Mouse (Mus musculus) testis, adult 2 months (tissue): ENCODE measurements around the gene Grin2b. TPM values are rescaled to one million over a fixed set of nuclear protein-coding genes. Genes with fewer than 3 reads are reported as not detected.
A peak's percentile ranks its signal among the peaks of the same experiment; 100 is the strongest.

ENCODE experiments used
- H3K27ac ChIP-seq: fragments of 200-500 bp; 2 replicates; pipeline ENCODE4 v1.5.1; 2012; ENCODE audit warnings: low read depth, low read length; ENCODE audit not compliant: control insufficient read depth, insufficient read depth
- H3K27me3 ChIP-seq: fragments of 200-500 bp; 2 replicates; pipeline ENCODE4 v1.6.1; 2012; ENCODE audit warnings: mild to moderate bottlenecking, low read length, moderate library complexity; ENCODE audit not compliant: control insufficient read depth, insufficient read depth
- H3K36me3 ChIP-seq: fragments of 200-500 bp; 2 replicates; pipeline ENCODE4 v1.6.1; 2012; ENCODE audit warnings: mild to moderate bottlenecking, low read length; ENCODE audit not compliant: control insufficient read depth, insufficient read depth
- H3K4me1 ChIP-seq: fragments of 200-500 bp; 2 replicates; pipeline ENCODE4 v1.6.1; 2012; ENCODE audit warnings: low read length; ENCODE audit not compliant: control insufficient read depth, insufficient read depth
- H3K4me3 ChIP-seq: fragments of 200-500 bp; 2 replicates; pipeline ENCODE4 v1.5.1; 2012; ENCODE audit warnings: low read depth, mild to moderate bottlenecking, low read length, moderate library complexity, mixed read lengths; ENCODE audit not compliant: control insufficient read depth
- CTCF ChIP-seq: fragments of 200-500 bp; IDR thresholded peaks from 2 replicates; pipeline ENCODE4 v1.5.1; 2012; ENCODE audit warnings: low read depth, mild to moderate bottlenecking, inconsistent platforms, low read length, moderate library complexity; ENCODE audit not compliant: control insufficient read depth, insufficient read depth, insufficient replicate concordance
- POLR2A ChIP-seq: fragments of 200-500 bp; IDR thresholded peaks from 2 replicates; pipeline ENCODE4 v1.6.1; 2012; ENCODE audit warnings: low read depth, mild to moderate bottlenecking, inconsistent platforms, low read length, moderate library complexity; ENCODE audit not compliant: control insufficient read depth
- polyA plus RNA-seq: library from polyadenylated mRNA; depleted of rRNA; stranded (reverse); fragments of >200 nt; gene quantifications from 2 replicates; pipeline ENCODE4 v1.2.3, GENCODE M21; 2012

Grin2b gene
- polyA plus RNA-seq, 1 experiment: 5.6 TPM

DNA sequence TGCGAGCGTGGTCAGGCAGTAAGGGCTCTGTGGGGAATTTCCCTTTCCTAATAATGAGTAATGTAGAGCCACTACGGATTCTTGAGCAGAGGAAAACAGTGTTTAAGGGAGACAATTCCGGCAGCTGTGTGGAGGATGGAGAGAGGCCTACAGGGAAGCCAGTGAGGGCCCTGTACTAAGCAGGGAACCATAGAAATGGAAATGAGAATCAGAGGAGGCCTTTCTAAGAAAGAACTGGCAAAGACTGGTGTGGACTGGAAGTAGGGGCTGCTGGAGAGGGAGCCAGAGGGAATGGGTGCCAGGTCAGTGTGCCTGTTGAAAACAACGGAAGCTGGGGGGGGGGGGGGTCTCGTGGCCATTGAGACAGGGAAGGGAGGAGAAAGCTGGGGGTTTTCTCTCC, 23.2 kb downstream of the Grin2b start:
- Histone ChIP-seq H3K4me1 (no peaks in the 10 kb centered on the region), H3K4me3 (no peak overlapping the region), H3K36me3 (no peaks in the 10 kb centered on the region), H3K27ac (no peak overlapping the region), H3K27me3 (no peaks in the 10 kb centered on the region)
- TF ChIP-seq POLR2A (no peak), CTCF (no peak)

DNA sequence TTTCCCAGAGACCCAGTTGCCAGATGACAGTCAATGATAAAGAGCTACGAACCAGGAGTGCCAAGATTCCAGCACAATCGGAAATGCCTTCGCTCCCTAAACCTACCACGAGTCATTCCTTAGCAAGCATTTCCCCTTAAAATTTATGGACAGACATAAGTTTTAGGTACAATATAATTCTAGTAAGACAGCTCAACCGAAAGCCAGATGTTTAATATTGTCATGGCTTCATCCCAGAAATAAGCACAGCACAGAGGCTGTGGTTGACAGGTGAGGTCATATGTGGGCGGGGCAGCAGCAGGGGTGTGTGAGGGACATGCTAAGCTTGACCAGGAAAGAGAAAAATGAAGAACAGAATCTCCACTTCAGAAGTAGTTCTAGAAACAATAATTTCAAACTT, 33.3 kb downstream of the Grin2b start:
- no peaks in the 10 kb centered on the region for H3K4me1 ChIP-seq
- no peak for TF ChIP-seq CTCF
- no peak for TF ChIP-seq POLR2A
- no peak overlapping the region for H3K4me3 ChIP-seq
- no peaks in the 10 kb centered on the region for H3K27me3 ChIP-seq
- H3K36me3 ChIP-seq: no peaks in the 10 kb centered on the region
- no peak overlapping the region for H3K27ac ChIP-seq

DNA sequence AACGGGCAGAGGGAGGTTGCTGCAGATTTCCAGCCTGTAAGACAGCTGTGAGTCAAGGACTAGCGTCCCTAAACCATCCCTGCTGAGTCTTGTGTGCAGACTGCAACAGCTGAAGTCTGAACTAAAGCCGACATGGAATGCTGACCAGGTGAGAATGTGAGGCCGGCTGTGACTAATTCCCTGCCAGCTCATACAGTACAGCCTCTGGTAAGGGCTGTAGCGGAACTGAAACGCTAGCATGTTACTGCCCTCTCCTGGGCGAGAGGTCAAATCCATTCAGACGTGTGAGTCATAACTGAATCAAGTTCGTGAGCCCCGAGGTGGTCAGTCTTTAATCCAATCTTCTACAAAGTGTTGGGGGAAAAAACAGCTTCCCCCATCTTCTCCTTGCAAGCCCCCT, 42.9 kb downstream of the Grin2b start:
- Histone ChIP-seq H3K4me1 (no peaks in the 10 kb centered on the region), H3K27me3 (no peaks in the 10 kb centered on the region), H3K27ac (no peak overlapping the region), H3K36me3 (no peaks in the 10 kb centered on the region), H3K4me3 (no peak overlapping the region)
- TF ChIP-seq POLR2A: no peak
- peak; percentile 19; the same call in 1 of the 2 replicates for TF ChIP-seq CTCF

DNA sequence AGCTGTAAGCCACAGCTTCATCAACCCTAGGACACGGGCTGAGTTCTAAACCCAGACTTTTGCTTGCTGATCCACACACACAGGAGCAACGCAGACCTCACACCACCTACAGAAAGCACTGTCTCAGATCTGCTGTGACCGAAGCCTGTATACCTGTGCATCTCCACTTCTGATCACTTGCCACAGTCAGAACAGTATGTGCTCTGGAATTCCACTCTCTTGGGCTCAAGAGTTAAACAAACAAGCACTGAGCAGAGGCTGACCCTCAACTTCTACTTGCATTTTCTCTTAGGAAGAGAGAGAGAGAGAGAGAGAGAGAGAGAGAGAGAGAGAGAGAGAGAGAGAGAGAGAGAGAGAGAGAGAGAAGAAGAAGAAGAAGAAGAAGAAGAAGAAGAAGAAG, 50.7 kb downstream of the Grin2b start:
- H3K36me3 ChIP-seq: no peaks in the 10 kb centered on the region

DNA sequence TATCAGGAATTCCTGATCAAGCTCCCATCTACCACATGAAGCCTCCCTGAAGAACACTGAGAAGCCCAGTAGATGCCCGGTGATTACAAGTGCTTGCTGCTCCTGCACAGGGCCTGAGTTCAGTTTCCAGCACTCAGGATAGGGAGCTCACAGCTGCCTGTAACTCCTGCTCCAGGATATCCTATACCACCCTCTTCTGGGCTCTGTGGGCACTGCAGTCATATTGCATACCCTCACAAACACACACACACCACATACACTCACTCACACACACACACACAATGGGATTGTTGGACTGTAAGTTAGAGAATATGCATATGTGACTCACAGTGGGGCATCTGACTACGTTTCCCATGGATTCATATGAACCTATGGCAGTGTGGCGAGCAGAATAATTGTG, 55.9 kb downstream of the Grin2b start:
- Histone ChIP-seq H3K36me3 (no peaks in the 10 kb centered on the region), H3K27me3 (no peaks in the 10 kb centered on the region), H3K4me1 (peaks cover 7% of the 10 kb centered on the region), H3K4me3 (no peak overlapping the region), H3K27ac (no peak overlapping the region)
- TF ChIP-seq POLR2A: no peak
- no peak for TF ChIP-seq CTCF

More for the DNA sequence above, 50.7 kb downstream of the Grin2b start:
- Histone ChIP-seq H3K4me3 (no peak overlapping the region), H3K4me1 (peaks cover 7% of the 10 kb centered on the region), H3K27ac (no peak overlapping the region), H3K27me3 (no peaks in the 10 kb centered on the region)
- TF ChIP-seq CTCF: no peak
- TF ChIP-seq POLR2A: no peak

DNA sequence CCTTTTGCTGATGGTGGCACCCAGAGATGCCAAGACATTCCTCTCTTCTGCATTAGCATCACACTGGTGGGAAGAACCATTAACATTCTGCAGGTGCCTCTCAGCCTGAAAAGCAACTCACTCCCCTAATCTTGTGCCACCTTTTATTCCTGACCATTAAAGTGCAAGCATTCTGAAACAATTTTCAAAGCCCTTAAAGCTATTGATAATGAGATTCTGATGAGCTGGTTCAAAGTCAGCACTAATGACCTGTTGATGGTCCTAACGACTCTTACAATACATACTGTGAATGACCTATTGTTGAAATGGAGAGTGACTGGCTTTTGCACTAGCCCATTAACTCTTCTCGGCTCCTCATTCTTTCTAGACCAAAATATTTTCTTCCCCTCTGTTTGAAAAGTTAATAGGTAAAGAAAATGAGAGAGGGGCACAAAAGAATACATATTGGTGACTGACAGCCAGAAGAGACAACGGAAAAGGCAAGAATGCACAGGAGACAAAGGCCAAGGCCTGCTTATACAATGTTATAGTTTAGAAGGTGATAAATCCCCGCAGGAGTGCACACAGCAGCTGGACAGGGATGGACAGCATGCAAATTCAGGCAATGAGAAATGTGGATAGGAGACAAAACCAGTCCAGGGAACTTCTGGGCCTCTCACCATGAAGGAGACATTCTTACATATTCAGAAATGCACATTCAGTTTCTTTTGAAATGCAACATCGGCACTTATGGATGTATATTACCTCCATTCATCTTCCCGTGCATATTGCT, 59.5 kb downstream of the Grin2b start:
- Histone ChIP-seq H3K36me3 (no peaks in the 10 kb centered on the region), H3K4me1 (no peaks in the 10 kb centered on the region), H3K4me3 (no peak overlapping the region), H3K27me3 (no peaks in the 10 kb centered on the region), H3K27ac (no peak overlapping the region)
- TF ChIP-seq POLR2A (no peak), CTCF (no peak)

DNA sequence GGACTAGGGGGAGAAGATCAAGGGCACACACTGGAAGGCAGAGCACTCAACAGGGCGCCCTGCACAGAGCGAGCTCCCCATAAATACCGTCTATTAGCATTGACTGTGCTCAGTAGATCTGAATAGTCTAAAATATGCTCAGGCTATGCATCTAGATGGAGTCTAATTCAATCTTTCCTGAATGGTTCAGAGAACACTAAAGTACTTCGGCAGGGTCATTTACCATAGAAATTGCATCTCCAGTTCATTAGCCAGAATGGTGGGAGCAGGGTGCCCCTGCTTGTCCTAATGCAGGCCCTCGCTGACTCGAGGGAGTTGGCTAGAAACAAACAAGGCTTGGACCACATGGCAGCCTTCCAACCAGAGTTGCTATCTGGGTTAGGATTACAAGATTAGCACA, 64.1 kb downstream of the Grin2b start:
- no peaks in the 10 kb centered on the region for H3K36me3 ChIP-seq
- no peak overlapping the region for H3K27ac ChIP-seq
- H3K4me1 ChIP-seq: no peaks in the 10 kb centered on the region
- no peaks in the 10 kb centered on the region for H3K27me3 ChIP-seq
- TF ChIP-seq POLR2A: no peak
- no peak for TF ChIP-seq CTCF
- no peak overlapping the region for H3K4me3 ChIP-seq

DNA sequence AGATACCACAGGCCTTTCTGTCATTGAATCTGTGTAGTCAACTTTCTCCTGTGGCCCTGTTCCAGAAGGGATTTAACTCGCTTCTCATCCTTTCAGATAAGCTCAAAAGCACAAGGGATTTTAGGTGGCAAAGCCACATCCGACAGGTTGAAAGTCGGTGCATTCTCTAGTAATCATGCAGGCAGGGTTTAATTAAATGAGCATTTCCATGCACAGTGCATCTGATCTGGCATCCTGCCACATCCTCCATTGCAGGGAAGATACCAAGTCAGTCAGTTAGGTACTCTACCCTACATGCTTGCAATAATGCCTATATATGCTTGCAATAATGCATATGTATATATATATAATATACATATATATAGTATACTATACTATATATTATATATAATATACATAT, 64.8 kb downstream of the Grin2b start:
- Histone ChIP-seq H3K27me3 (no peaks in the 10 kb centered on the region), H3K4me1 (no peaks in the 10 kb centered on the region), H3K4me3 (no peak overlapping the region; the same call in 1 of the 2 replicates), H3K36me3 (no peaks in the 10 kb centered on the region), H3K27ac (no peak overlapping the region)
- TF ChIP-seq POLR2A (no peak), CTCF (no peak)
